Mouse (Mus musculus): ENCODE data around the gene Lmf2. TPM values are rescaled to one million over a fixed set of nuclear protein-coding genes. Genes with fewer than 3 reads are reported as not detected.

Lmf2 gene
- polyA plus RNA-seq (2017; shearing (Covaris generic)): 57.9 TPM

GRCm38 (mm10) chr15:89355241-89356187 is at the start of gene Lmf2, which contains the start of gene Ncaph2:
Gene Lmf2 (minus strand): TSS chr15:89355659.
Gene Ncaph2 (plus strand): TSS chr15:89355719.

GRCm38 (mm10) chr15:89384617-89385016 is 29.2 kb upstream of the Lmf2 start, which contains the start of gene Klhdc7b:
Gene Klhdc7b (plus strand): TSS chr15:89384917.

GRCm38 (mm10) chr15:89378831-89379401 is 23.5 kb upstream of the Lmf2 start, which contains the start of gene Odf3b:
Gene Odf3b (minus strand): TSS chr15:89379282.

GRCm38 (mm10) chr15:89376957-89377356 is 21.5 kb upstream of the Lmf2 start, which contains the start of gene Tymp:
Gene Tymp (minus strand): TSS chr15:89377039.

GRCm38 (mm10) chr15:89373762-89374248 is 18.3 kb upstream of the Lmf2 start, which contains the start of gene Sco2:
Gene Sco2 (minus strand): TSS chr15:89373846.

DNA sequence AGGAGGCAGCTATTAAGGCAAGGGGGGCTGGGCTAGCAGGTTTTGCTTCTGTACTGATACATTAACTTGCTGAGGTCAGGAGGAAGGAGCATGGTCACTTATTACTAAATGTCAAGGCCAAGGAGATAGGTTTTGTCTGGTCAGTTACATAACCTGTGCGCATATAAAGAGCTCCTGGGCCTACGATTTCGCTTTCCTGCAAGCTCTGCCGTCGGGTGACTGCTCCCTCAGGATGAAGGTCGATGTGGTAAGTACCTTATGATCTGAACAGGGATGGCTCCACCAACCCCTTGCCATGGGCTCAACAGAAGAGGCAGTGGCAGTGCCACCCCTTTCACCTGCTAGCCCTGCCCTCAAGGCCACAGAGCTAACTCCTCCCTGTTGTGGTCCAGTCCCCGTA is 21.2 kb downstream of the Lmf2 start, which contains the start of gene Miox:
Gene Miox, plus strand, starts transcription at position 128 of the 400 bp plus-strand sequence.

GRCm38 (mm10) chr15:89322670-89323522 is 32.6 kb downstream of the Lmf2 start, which contains the start of gene Adm2:
Gene Adm2 (plus strand): TSS chr15:89322720.

GRCm38 (mm10) chr15:89315190-89315731 is 40.2 kb downstream of the Lmf2 start, which contains the start of gene Sbf1:
Gene Sbf1 (minus strand): TSS chr15:89315311.

Other genes with a start within 250 kb of the Lmf2 start
- 21.5 TPM for gene Tubgcp6, start 232.5 kb downstream of the Lmf2 start, polyA plus RNA-seq (2017; shearing (Covaris generic))
- 33.3 TPM for gene Hdac10, start 227.0 kb downstream of the Lmf2 start, polyA plus RNA-seq (2017; shearing (Covaris generic))
- 1.6 TPM for gene Mapk12, start 215.0 kb downstream of the Lmf2 start, polyA plus RNA-seq (2017; shearing (Covaris generic))
- 40.2 TPM for gene Mapk11, start 206.0 kb downstream of the Lmf2 start, polyA plus RNA-seq (2017; shearing (Covaris generic))
- gene Plxnb2, start 174.9 kb downstream of the Lmf2 start, polyA plus RNA-seq (2017; shearing (Covaris generic)): 0.30 TPM
- 47.8 TPM for gene Dennd6b, start 159.2 kb downstream of the Lmf2 start, polyA plus RNA-seq (2017; shearing (Covaris generic))
- 14.5 TPM for gene Ppp6r2, start 144.1 kb downstream of the Lmf2 start, polyA plus RNA-seq (2017; shearing (Covaris generic))
- 191 TPM for gene Sbf1, start 40.3 kb downstream of the Lmf2 start, polyA plus RNA-seq (2017; shearing (Covaris generic))
- gene Adm2, start 32.9 kb downstream of the Lmf2 start, polyA plus RNA-seq (2017; shearing (Covaris generic)): not detected
- gene Miox, start 21.3 kb downstream of the Lmf2 start, polyA plus RNA-seq (2017; shearing (Covaris generic)): not detected
- 142 TPM for gene Ncaph2, start 60 bp upstream of the Lmf2 start, polyA plus RNA-seq (2017; shearing (Covaris generic))
- 4.6 TPM for gene Sco2, start 18.2 kb upstream of the Lmf2 start, polyA plus RNA-seq (2017; shearing (Covaris generic))
- 1.0 TPM for gene Tymp, start 21.4 kb upstream of the Lmf2 start, polyA plus RNA-seq (2017; shearing (Covaris generic))
- not detected for gene Odf3b, start 23.6 kb upstream of the Lmf2 start, polyA plus RNA-seq (2017; shearing (Covaris generic))
- gene Klhdc7b, start 29.3 kb upstream of the Lmf2 start, polyA plus RNA-seq (2017; shearing (Covaris generic)): not detected
- not detected for gene Syce3, start 54.8 kb upstream of the Lmf2 start, polyA plus RNA-seq (2017; shearing (Covaris generic))
- gene Cpt1b, start 70.2 kb upstream of the Lmf2 start, polyA plus RNA-seq (2017; shearing (Covaris generic)): not detected
- 11.5 TPM for gene C730034F03Rik, start 73.9 kb upstream of the Lmf2 start, polyA plus RNA-seq (2017; shearing (Covaris generic))
- gene Gm44502, start 74.0 kb upstream of the Lmf2 start, polyA plus RNA-seq (2017; shearing (Covaris generic)): 0.42 TPM
- 145 TPM for gene Chkb, start 74.2 kb upstream of the Lmf2 start, polyA plus RNA-seq (2017; shearing (Covaris generic))
- not detected for gene Mapk8ip2, start 98.3 kb upstream of the Lmf2 start, polyA plus RNA-seq (2017; shearing (Covaris generic))
- 20.8 TPM for gene Arsa, start 121.8 kb upstream of the Lmf2 start, polyA plus RNA-seq (2017; shearing (Covaris generic))
- gene Shank3, start 144.0 kb upstream of the Lmf2 start, polyA plus RNA-seq (2017; shearing (Covaris generic)): not detected
- gene Acr, start 212.7 kb upstream of the Lmf2 start, polyA plus RNA-seq (2017; shearing (Covaris generic)): not detected
- gene Rabl2, start 236.3 kb upstream of the Lmf2 start, polyA plus RNA-seq (2017; shearing (Covaris generic)): 0.40 TPM